Mouse (Mus musculus): Measurements from ENCODE around the gene Spata5. TPM values are rescaled to one million over a fixed set of nuclear protein-coding genes. Genes with fewer than 3 reads are reported as not detected.
"Not testable (repeated sequence)": the region's sequence is repeated elsewhere in the genome, so short reads cannot be mapped to it uniquely, and the experiment has no call there.

Gene Spata5
- total and polyA plus RNA-seq, 3 experiments = 35.0 to 52.9 (median 49.7) TPM

DNA sequence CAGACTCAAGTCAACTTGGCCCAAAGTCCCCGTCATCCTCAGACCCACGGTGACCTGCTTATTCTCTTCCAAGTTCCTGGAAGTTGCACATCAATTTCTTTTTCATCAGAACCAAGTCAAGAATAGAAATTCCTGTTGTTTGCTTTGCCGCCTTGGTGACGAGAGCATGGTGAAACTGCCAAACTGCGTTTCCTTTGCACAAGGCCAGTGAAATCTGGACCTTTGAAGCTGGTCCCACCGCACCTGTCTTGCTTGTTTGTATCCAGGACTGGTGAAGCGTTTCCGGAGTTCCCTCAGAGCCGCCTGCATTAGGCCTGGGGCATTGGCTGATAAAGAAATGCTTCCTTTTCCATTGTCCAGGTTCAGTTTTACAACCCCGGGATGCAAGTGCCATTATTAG, 176.0 kb downstream of the Spata5 start:
- in situ Hi-C loops (cut with MboI; ENCODE audit: low pct_ligation_motif_present, low pct_unique_long_range_greater_than_20kb, low sequenced_read_pairs) (no loop called here), dilution Hi-C loops (cut with MboI; ENCODE audit: extremely low pct_ligation_motif_present, extremely low pct_unique_long_range_greater_than_20kb, low sequenced_read_pairs) (no loop called here)
- H3K4me3 ChIP-seq (replicated peaks in 1 of 3; ENCODE audit: low read depth in 2 of 3, low read length in 2 of 3, poor library complexity in 1 of 3) = no peak overlapping the region
- TF ChIP-seq SMC3 (IDR thresholded peaks at IDR 0.05; ENCODE audit: low read depth, low read length) (no peak), JUND (conservative IDR thresholded peaks at IDR 0.05; ENCODE audit: low read depth, low read length) (no peak), MEF2A (IDR thresholded peaks at IDR 0.05; ENCODE audit: borderline replicate concordance, low read depth, low read length) (no peak), MAZ (IDR thresholded peaks at IDR 0.05; ENCODE audit: low read depth, low read length) (no peak), NELFE (IDR thresholded peaks at IDR 0.05; ENCODE audit: low read depth, low read length) (no peak), KAT2A (IDR thresholded peaks at IDR 0.05; ENCODE audit: insufficient replicate concordance, low read length) (no peak), ZKSCAN1 (IDR thresholded peaks at IDR 0.05; ENCODE audit: borderline replicate concordance, low read depth, low read length) (no peak), IRF4 (IDR thresholded peaks at IDR 0.05; ENCODE audit: low read depth, low read length) (no peak), ELF1 (IDR thresholded peaks at IDR 0.05; ENCODE audit: low read depth, low read length) (no peak), MAFK (IDR thresholded peaks at IDR 0.05; ENCODE audit: insufficient replicate concordance, low read length) (no peak)
- H3K9ac ChIP-seq (ENCODE audit: insufficient read depth, low read depth) = no peak overlapping the region
- DNase-seq (ENCODE audit: extremely low read depth) = no peak
- no peaks in the 10 kb centered on the region for H3K36me3 ChIP-seq (replicated peaks in 1 of 2; ENCODE audit: control insufficient read depth in 1 of 2, insufficient read depth in 1 of 2, low read length in 1 of 2)
- H3K4me1 ChIP-seq (ENCODE audit: control insufficient read depth in 1 of 2, insufficient read depth in 2 of 2) = peaks cover 0 to 10% of the 10 kb centered on the region in 2 experiments; a peak in 2 of 4 replicates
- no peaks in the 10 kb centered on the region for H3K27me3 ChIP-seq (replicated peaks)
- H3K4me2 ChIP-seq (ENCODE audit: insufficient read depth, low read depth, poor library complexity, severe bottlenecking) = no peak overlapping the region
- no peaks in the 10 kb centered on the region for H3K9me3 ChIP-seq (replicated peaks; ENCODE audit: low read length)
- H3K27ac ChIP-seq (ENCODE audit: insufficient read depth, low read depth) = no peak overlapping the region
- H3K79me2 ChIP-seq (replicated peaks; ENCODE audit: control insufficient read depth, extremely low read depth, insufficient read depth, poor library complexity, severe bottlenecking) = no peaks in the 10 kb centered on the region

- dilution Hi-C loops (cut with MboI; ENCODE audit: extremely low pct_ligation_motif_present, extremely low pct_unique_long_range_greater_than_20kb, low sequenced_read_pairs) = no loop called here
Measured at GRCm38 (mm10) chr3:37596519-37596918, 176.8 kb downstream of the Spata5 start.

DNA sequence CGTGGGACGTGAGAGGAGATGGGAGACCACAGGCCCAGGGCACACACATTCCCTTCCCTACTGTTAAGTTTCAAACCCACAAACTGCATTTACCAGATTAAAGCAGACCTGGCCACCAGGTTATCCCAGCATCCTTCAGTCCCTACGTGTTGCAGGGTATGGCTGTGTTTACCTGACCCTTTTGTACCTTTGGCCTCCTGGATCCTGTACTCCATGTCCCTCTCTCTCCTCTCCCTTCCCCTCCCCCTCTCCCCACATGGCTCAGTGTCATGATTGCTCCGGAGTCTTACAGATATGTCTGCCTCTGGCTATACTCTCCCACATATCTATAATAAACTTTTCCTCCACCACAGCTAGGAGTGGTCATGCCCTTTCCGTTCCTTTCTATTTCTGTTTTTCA, 177.5 kb downstream of the Spata5 start:
- Histone ChIP-seq H3K9me3 (replicated peaks; ENCODE audit: low read length) (no peaks in the 10 kb centered on the region), H3K4me1 (ENCODE audit: control insufficient read depth in 1 of 2, insufficient read depth in 2 of 2) (peaks cover 0 to 10% of the 10 kb centered on the region in 2 experiments; a peak in 2 of 4 replicates), H3K79me2 (replicated peaks; ENCODE audit: control insufficient read depth, extremely low read depth, insufficient read depth, poor library complexity, severe bottlenecking) (no peaks in the 10 kb centered on the region), H3K9ac (ENCODE audit: insufficient read depth, low read depth) (no peak overlapping the region), H3K4me3 (replicated peaks in 1 of 3; ENCODE audit: low read depth in 2 of 3, low read length in 2 of 3, poor library complexity in 1 of 3) (no peak overlapping the region), H3K36me3 (replicated peaks in 1 of 2; ENCODE audit: control insufficient read depth in 1 of 2, insufficient read depth in 1 of 2, low read length in 1 of 2) (no peaks in the 10 kb centered on the region), H3K27me3 (replicated peaks) (no peaks in the 10 kb centered on the region), H3K4me2 (ENCODE audit: insufficient read depth, low read depth, poor library complexity, severe bottlenecking) (no peak overlapping the region), H3K27ac (ENCODE audit: insufficient read depth, low read depth) (no peak overlapping the region)
- dilution Hi-C loops (cut with MboI; ENCODE audit: extremely low pct_ligation_motif_present, extremely low pct_unique_long_range_greater_than_20kb, low sequenced_read_pairs) (no loop called here), in situ Hi-C loops (cut with MboI; ENCODE audit: low pct_ligation_motif_present, low pct_unique_long_range_greater_than_20kb, low sequenced_read_pairs) (no loop called here)
- no peak for DNase-seq (ENCODE audit: extremely low read depth)
- no peak for TF ChIP-seq EP300 (IDR thresholded peaks at IDR 0.05; ENCODE audit: low read length)
- TF ChIP-seq MAFK (IDR thresholded peaks at IDR 0.05; ENCODE audit: insufficient replicate concordance, low read length) = no peak
- TF ChIP-seq CHD2 (IDR thresholded peaks at IDR 0.05; ENCODE audit: low read length) = no peak

More at GRCm38 (mm10) chr3:37596519-37596918, 176.8 kb downstream of the Spata5 start:
- H3K4me3 ChIP-seq (replicated peaks in 1 of 3; ENCODE audit: low read depth in 2 of 3, low read length in 2 of 3, poor library complexity in 1 of 3) = no peak overlapping the region
- H3K9ac ChIP-seq (ENCODE audit: insufficient read depth, low read depth) = no peak overlapping the region
- no peaks in the 10 kb centered on the region for H3K79me2 ChIP-seq (replicated peaks; ENCODE audit: control insufficient read depth, extremely low read depth, insufficient read depth, poor library complexity, severe bottlenecking)
- H3K9me3 ChIP-seq (replicated peaks; ENCODE audit: low read length) = no peaks in the 10 kb centered on the region
- TF ChIP-seq POLR2A (IDR thresholded peaks at IDR 0.05; ENCODE audit: low read depth, low read length) (no peak), NELFE (IDR thresholded peaks at IDR 0.05; ENCODE audit: low read depth, low read length) (no peak), EP300 (IDR thresholded peaks at IDR 0.05; ENCODE audit: low read length) (no peak), USF2 (conservative IDR thresholded peaks at IDR 0.05; ENCODE audit: low read depth, low read length) (no peak)
- peaks cover 0 to 10% of the 10 kb centered on the region in 2 experiments; a peak in 2 of 4 replicates for H3K4me1 ChIP-seq (ENCODE audit: control insufficient read depth in 1 of 2, insufficient read depth in 2 of 2)
- in situ Hi-C loops (cut with MboI; ENCODE audit: low pct_ligation_motif_present, low pct_unique_long_range_greater_than_20kb, low sequenced_read_pairs) = no loop called here
- no peak for DNase-seq (ENCODE audit: extremely low read depth)
- H3K4me2 ChIP-seq (ENCODE audit: insufficient read depth, low read depth, poor library complexity, severe bottlenecking) = no peak overlapping the region
- no peaks in the 10 kb centered on the region for H3K27me3 ChIP-seq (replicated peaks)
- H3K36me3 ChIP-seq (replicated peaks in 1 of 2; ENCODE audit: control insufficient read depth in 1 of 2, insufficient read depth in 1 of 2, low read length in 1 of 2) = no peaks in the 10 kb centered on the region
- H3K27ac ChIP-seq (ENCODE audit: insufficient read depth, low read depth) = no peak overlapping the region

- peaks cover 7 to 24% of the 10 kb centered on the region in 2 experiments for H3K4me1 ChIP-seq (ENCODE audit: control insufficient read depth in 1 of 2, insufficient read depth in 2 of 2)
- H3K27ac ChIP-seq (ENCODE audit: insufficient read depth, low read depth); H3K9me3 ChIP-seq (replicated peaks; ENCODE audit: low read length); dilution Hi-C loops (cut with MboI; ENCODE audit: extremely low pct_ligation_motif_present, extremely low pct_unique_long_range_greater_than_20kb, low sequenced_read_pairs); H3K27me3 ChIP-seq (replicated peaks); H3K79me2 ChIP-seq (replicated peaks; ENCODE audit: control insufficient read depth, extremely low read depth, insufficient read depth, poor library complexity, severe bottlenecking); DNase-seq (ENCODE audit: extremely low read depth); H3K4me2 ChIP-seq (ENCODE audit: insufficient read depth, low read depth, poor library complexity, severe bottlenecking); H3K9ac ChIP-seq (ENCODE audit: insufficient read depth, low read depth); H3K36me3 ChIP-seq (replicated peaks in 1 of 2; ENCODE audit: control insufficient read depth in 1 of 2, insufficient read depth in 1 of 2, low read length in 1 of 2); in situ Hi-C loops (cut with MboI; ENCODE audit: low pct_ligation_motif_present, low pct_unique_long_range_greater_than_20kb, low sequenced_read_pairs); H3K4me3 ChIP-seq (replicated peaks in 1 of 3; ENCODE audit: low read depth in 2 of 3, low read length in 2 of 3, poor library complexity in 1 of 3): not testable (repeated sequence)
Measured at GRCm38 (mm10) chr3:37599641-37600040, 179.9 kb downstream of the Spata5 start.
